Mouse (Mus musculus): Measurements from ENCODE around the gene Pla2g3.

DNA sequence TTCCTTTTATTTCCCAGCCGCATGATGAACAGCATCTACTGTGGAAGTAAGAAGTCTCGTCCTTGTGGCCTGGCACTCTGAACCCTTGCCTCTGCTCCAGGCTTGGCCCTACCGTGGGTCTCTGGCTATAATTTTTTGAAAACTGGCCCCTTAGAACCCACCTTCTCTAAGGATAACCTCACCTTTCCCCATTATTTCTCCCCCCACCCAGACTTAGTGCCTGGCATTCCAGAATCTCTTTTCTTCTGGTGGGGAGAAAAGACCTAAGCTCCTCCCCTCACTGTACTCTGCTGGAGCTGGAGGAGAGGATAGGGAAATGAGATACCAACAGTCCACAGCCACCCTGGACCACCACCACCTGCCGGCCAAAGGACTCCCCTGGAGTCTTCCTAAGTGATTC, 27.1 kb downstream of the Pla2g3 start:
- TF ChIP-seq CTCF (conservative IDR thresholded peaks at IDR 0.05 in 1 of 2, IDR thresholded peaks at IDR 0.05 in 1 of 2; ENCODE audit: low read depth in 2 of 2, low read length in 2 of 2) (no peak), TCF12 (IDR thresholded peaks at IDR 0.05; ENCODE audit: low read depth, low read length) (no peak), CHD2 (IDR thresholded peaks at IDR 0.05; ENCODE audit: low read length) (no peak), USF1 (IDR thresholded peaks at IDR 0.05; ENCODE audit: low read depth, low read length) (no peak), TBP (conservative IDR thresholded peaks at IDR 0.05; ENCODE audit: low read depth, low read length) (no peak)
